Mouse (Mus musculus) midbrain, embryonic 16.5 days (tissue): ENCODE data around the gene Ebpl. TPM values are rescaled to one million over a fixed set of nuclear protein-coding genes. Genes with fewer than 3 reads are reported as not detected.

Experiments used
- ATAC-seq: fragments of 200-750 bp; cut with Nextera tagmentation; 2 replicates; pipeline ENCODE4 v1.8.0; 2017; ENCODE audit warnings: moderate TSS enrichment
- H3K27ac ChIP-seq: fragments of 300-500 bp; sonication (generic); 2 replicates; pipeline ENCODE4 v1.5.1; 2014; ENCODE audit warnings: mild to moderate bottlenecking, low read length, mixed read lengths
- H3K27me3 ChIP-seq: fragments of 300-500 bp; sonication (generic); 2 replicates; pipeline ENCODE4 v1.6.1; 2014; ENCODE audit warnings: low read depth, low read length, mixed read lengths; ENCODE audit not compliant: control insufficient read depth, insufficient read depth
- H3K36me3 ChIP-seq: fragments of 300-500 bp; sonication (generic); 2 replicates; pipeline ENCODE4 v1.6.1; 2014; ENCODE audit warnings: mild to moderate bottlenecking, low read length, moderate library complexity, mixed read lengths; ENCODE audit not compliant: control insufficient read depth, insufficient read depth
- H3K4me1 ChIP-seq: fragments of 300-500 bp; sonication (generic); 2 replicates; pipeline ENCODE4 v1.6.1; 2014; ENCODE audit warnings: mild to moderate bottlenecking, low read length, mixed read lengths; ENCODE audit not compliant: control insufficient read depth, insufficient read depth
- H3K4me2 ChIP-seq: fragments of 300-500 bp; sonication (generic); 2 replicates; pipeline ENCODE4 v1.6.1; 2014; ENCODE audit warnings: mild to moderate bottlenecking, low read length, mixed read lengths
- H3K4me3 ChIP-seq: fragments of 300-500 bp; sonication (generic); 2 replicates; pipeline ENCODE4 v1.5.1; 2014; ENCODE audit warnings: low read depth, mild to moderate bottlenecking, low read length, moderate library complexity, mixed read lengths
- H3K9ac ChIP-seq: fragments of 300-500 bp; sonication (generic); 2 replicates; pipeline ENCODE4 v1.6.1; 2014; ENCODE audit warnings: low read depth, low read length, mixed read lengths
- H3K9me3 ChIP-seq: fragments of 300-500 bp; sonication (generic); replicated peaks from 2 replicates; pipeline ENCODE4 v1.6.1; 2014; ENCODE audit warnings: mild to moderate bottlenecking, low read length, mixed read lengths; ENCODE audit not compliant: control insufficient read depth, poor library complexity, severe bottlenecking
- WGBS: fragments of 180-500 bp; shearing (Covaris S2); extraction: QIAGEN DNeasy Blood & Tissue Kit; methylation state at CpG from one replicate; pipeline ENCODE4 v1.1.7; 2014; 5-methylcytosine and 5-hydroxymethylcytosine counted together
- polyA plus RNA-seq: library from polyadenylated mRNA; unstranded; fragments of >200 nt; fragmentation: Nextera tagmentation; extraction: Ambion mirVana; gene quantifications from 2 replicates; pipeline ENCODE4 v1.2.1, GENCODE M21; 2015

The Ebpl gene
- polyA plus RNA-seq, 1 experiment from 2014 or later = 10.0 TPM

DNA sequence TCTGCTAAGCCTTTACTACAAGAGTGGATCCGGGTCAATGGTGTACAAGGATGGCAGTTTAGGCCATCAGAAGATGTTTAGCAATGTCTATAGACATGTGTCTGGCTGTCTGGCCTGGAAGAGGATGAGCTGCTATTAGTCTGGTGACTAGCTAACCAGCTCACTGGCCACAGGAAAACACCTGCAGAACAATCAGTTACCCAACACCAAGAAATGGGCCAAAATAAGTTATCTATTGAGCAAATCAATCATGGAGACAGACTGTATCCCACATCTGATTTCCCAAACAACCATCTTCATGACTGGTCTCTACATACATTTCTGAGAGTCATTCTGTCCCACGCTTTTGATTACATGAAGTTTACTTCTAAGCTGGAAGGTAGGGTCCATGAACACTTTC lies 3.5 kb upstream of the Ebpl start:
- Histone ChIP-seq H3K9me3 (no peaks in the 10 kb centered on the region), H3K4me3 (no peak overlapping the region), H3K4me1 (peaks cover 5% of the 10 kb centered on the region), H3K27ac (no peak overlapping the region), H3K4me2 (no peak overlapping the region), H3K9ac (no peak overlapping the region), H3K36me3 (peaks cover 8% of the 10 kb centered on the region), H3K27me3 (no peaks in the 10 kb centered on the region)
- WGBS = 94% methylated on average over 2 of the region's 2 CpGs
- ATAC-seq = no peak

DNA sequence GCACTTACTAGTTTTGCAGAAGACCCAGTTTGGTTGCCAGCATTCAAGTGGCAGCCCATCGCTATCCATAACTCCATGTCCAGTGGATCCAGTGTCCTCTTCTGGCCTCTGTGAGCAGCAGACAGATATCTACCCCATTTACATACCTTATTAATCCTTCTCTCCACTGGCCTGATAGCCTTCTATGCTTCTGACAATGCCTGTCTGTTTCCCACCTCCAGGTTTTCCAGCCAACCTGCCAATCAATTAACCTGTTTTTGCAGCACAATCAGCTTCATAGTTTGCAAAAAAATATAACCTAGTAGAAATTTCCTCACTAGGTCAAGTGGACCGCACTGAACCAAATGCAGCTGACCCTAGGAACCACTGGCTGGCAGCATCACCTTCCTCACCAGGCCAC lies 2.0 kb upstream of the Ebpl start:
- 98% methylated on average over 2 of the region's 2 CpGs for WGBS
- Histone ChIP-seq H3K36me3 (peaks cover 5% of the 10 kb centered on the region), H3K27ac (no peak overlapping the region), H3K9me3 (no peaks in the 10 kb centered on the region), H3K27me3 (no peaks in the 10 kb centered on the region), H3K4me1 (peaks cover 5% of the 10 kb centered on the region), H3K4me2 (no peak overlapping the region), H3K4me3 (no peak overlapping the region), H3K9ac (no peak overlapping the region)
- no peak for ATAC-seq

- peak overlapping the region; percentile 73 for H3K27ac ChIP-seq
- peak overlapping the region; percentile 68 for H3K4me3 ChIP-seq
- peaks cover 5% of the 10 kb centered on the region for H3K4me1 ChIP-seq
- peak overlapping the region; percentile 84 for H3K9ac ChIP-seq
- no peaks in the 10 kb centered on the region for H3K27me3 ChIP-seq
- no peak for ATAC-seq
- no peaks in the 10 kb centered on the region for H3K36me3 ChIP-seq
- H3K4me2 ChIP-seq = peak overlapping the region; percentile 70
- WGBS = 63% methylated on average over 3 of the region's 3 CpGs
- no peaks in the 10 kb centered on the region for H3K9me3 ChIP-seq
Measured at GRCm38 (mm10) chr14:61360981-61361511, 807 bp upstream of the Ebpl start.

GRCm38 (mm10) chr14:61354251-61355235 lies 5.7 kb downstream of the Ebpl start:
- no peak overlapping the region for H3K27ac ChIP-seq
- H3K9ac ChIP-seq = no peak overlapping the region
- H3K27me3 ChIP-seq = no peaks in the 10 kb centered on the region
- WGBS = 73% methylated on average over 10 of the region's 10 CpGs
- H3K9me3 ChIP-seq = 0 out of 2 replicates have a peak, but pooled peaks cover 3% of the 10 kb centered on the region
- no peak for ATAC-seq
- H3K4me3 ChIP-seq = no peak overlapping the region
- H3K36me3 ChIP-seq = no peaks in the 10 kb centered on the region
- H3K4me2 ChIP-seq = no peak overlapping the region
- no peaks in the 10 kb centered on the region; the same call in 1 of the 2 replicates for H3K4me1 ChIP-seq

DNA sequence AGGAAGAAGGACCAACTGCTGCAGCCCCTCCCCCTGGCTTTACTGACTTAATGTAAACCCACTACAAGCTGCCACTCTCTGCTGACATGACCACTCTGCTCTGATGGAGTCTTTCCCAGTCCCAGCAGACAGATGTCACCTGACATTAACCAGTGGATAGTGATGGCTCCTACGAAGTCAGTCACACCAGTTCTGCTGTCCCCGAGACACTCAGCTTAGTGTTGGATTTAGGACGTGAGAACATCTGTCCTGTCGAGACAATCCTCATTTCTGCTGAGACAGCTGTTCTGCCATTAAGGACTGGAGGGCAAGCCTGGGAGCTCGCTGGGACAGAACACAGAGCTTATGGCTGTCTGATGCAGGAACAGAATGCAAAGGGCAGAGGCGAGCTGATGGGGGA lies 9.4 kb downstream of the Ebpl start:
- no peak overlapping the region for H3K4me3 ChIP-seq
- no peak overlapping the region for H3K27ac ChIP-seq
- no peaks in the 10 kb centered on the region for H3K27me3 ChIP-seq
- H3K4me1 ChIP-seq = no peaks in the 10 kb centered on the region
- ATAC-seq = no peak
- 0 out of 2 replicates have a peak, but pooled peaks cover 3% of the 10 kb centered on the region for H3K9me3 ChIP-seq
- WGBS = 69% methylated on average over 6 of the region's 6 CpGs
- H3K4me2 ChIP-seq = no peak overlapping the region
- H3K9ac ChIP-seq = no peak overlapping the region
- no peaks in the 10 kb centered on the region for H3K36me3 ChIP-seq

DNA sequence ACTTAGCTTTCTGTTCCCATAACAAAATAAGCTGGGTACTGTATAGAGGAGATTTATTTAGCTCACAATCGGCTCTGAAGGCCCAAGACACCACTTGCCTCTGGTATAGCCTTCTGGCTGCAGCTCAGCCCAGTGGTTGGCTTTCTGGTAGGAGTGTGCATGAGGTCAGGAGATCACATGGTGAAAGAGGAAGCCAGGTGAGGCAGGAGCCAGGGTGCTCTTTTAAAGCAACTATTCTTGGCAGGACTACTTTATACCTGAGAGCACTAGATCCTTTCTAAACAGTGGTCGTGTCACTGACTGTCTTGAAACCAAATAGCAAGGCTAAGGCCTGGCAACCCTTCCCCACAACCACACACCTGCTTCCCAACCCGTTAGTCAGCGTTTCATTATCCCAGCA lies 10.4 kb downstream of the Ebpl start:
- Histone ChIP-seq H3K4me1 (no peaks in the 10 kb centered on the region), H3K27ac (no peak overlapping the region), H3K4me3 (no peak overlapping the region), H3K4me2 (no peak overlapping the region), H3K9ac (no peak overlapping the region), H3K9me3 (0 out of 2 replicates have a peak, but pooled peaks cover 3% of the 10 kb centered on the region), H3K27me3 (no peaks in the 10 kb centered on the region), H3K36me3 (no peaks in the 10 kb centered on the region)
- WGBS = 93% methylated on average over 4 of the region's 4 CpGs
- no peak for ATAC-seq

- H3K27ac ChIP-seq = no peak overlapping the region
- H3K36me3 ChIP-seq = no peaks in the 10 kb centered on the region
- H3K4me3 ChIP-seq = no peak overlapping the region
- no peaks in the 10 kb centered on the region for H3K9me3 ChIP-seq
- WGBS = 61% methylated on average over 10 of the region's 10 CpGs
- H3K27me3 ChIP-seq = no peaks in the 10 kb centered on the region
- no peak overlapping the region for H3K4me2 ChIP-seq
- H3K4me1 ChIP-seq = no peaks in the 10 kb centered on the region
- H3K9ac ChIP-seq = no peak overlapping the region
- no peak for ATAC-seq
Measured at GRCm38 (mm10) chr14:61346827-61347698, 13.2 kb downstream of the Ebpl start.

- Histone ChIP-seq H3K4me1 (no peaks in the 10 kb centered on the region), H3K9me3 (no peaks in the 10 kb centered on the region), H3K36me3 (no peaks in the 10 kb centered on the region), H3K4me3 (no peak overlapping the region), H3K27ac (no peak overlapping the region), H3K4me2 (no peak overlapping the region), H3K27me3 (no peaks in the 10 kb centered on the region), H3K9ac (no peak overlapping the region)
- 80% methylated on average over 5 of the region's 5 CpGs for WGBS
- ATAC-seq = no peak
Measured at GRCm38 (mm10) chr14:61344590-61344989, 15.6 kb downstream of the Ebpl start.
